Mouse (Mus musculus) forebrain, embryonic 12.5 days (tissue): ENCODE results near the gene Aip. TPM values are rescaled to one million over a fixed set of nuclear protein-coding genes. Genes with fewer than 3 reads are reported as not detected.
"Not testable (repeated sequence)": the region's sequence is repeated elsewhere in the genome, so short reads cannot be mapped to it uniquely, and the experiment has no call there.

ENCODE experiments used
- ATAC-seq: fragments of 200-750 bp; cut with Nextera tagmentation; 2 replicates; pipeline ENCODE4 v1.8.0; 2017; ENCODE audit warnings: moderate TSS enrichment; ENCODE audit not compliant: low FRiP score
- H3K27ac ChIP-seq: fragments of 300-500 bp; sonication (generic); 2 replicates; pipeline ENCODE4 v1.5.1; 2016; ENCODE audit warnings: mild to moderate bottlenecking
- H3K27me3 ChIP-seq: fragments of 300-500 bp; sonication (generic); 2 replicates; pipeline ENCODE4 v1.6.1; 2016; ENCODE audit warnings: mild to moderate bottlenecking
- H3K36me3 ChIP-seq: fragments of 300-500 bp; sonication (generic); replicated peaks from 2 replicates; pipeline ENCODE4 v1.6.1; 2016; ENCODE audit warnings: mild to moderate bottlenecking
- H3K4me1 ChIP-seq: fragments of 300-500 bp; sonication (generic); 2 replicates; pipeline ENCODE4 v1.6.1; 2016
- H3K4me2 ChIP-seq: fragments of 300-500 bp; sonication (generic); 2 replicates; pipeline ENCODE4 v1.6.1; 2016; ENCODE audit warnings: mild to moderate bottlenecking, moderate library complexity
- H3K4me3 ChIP-seq: fragments of 300-500 bp; sonication (generic); replicated peaks from 2 replicates; pipeline ENCODE4 v1.5.1; 2016; ENCODE audit warnings: mild to moderate bottlenecking
- H3K9ac ChIP-seq: fragments of 300-500 bp; sonication (generic); 2 replicates; pipeline ENCODE4 v1.6.1; 2016; ENCODE audit warnings: mild to moderate bottlenecking
- H3K9me3 ChIP-seq: fragments of 300-500 bp; sonication (generic); 2 replicates; pipeline ENCODE4 v1.6.1; 2016
- WGBS: fragments of 180-500 bp; shearing (Covaris S2); methylation state at CpG from one replicate; pipeline ENCODE4 v1.1.7; 2016; 5-methylcytosine and 5-hydroxymethylcytosine counted together
- polyA plus RNA-seq: library from polyadenylated mRNA; unstranded; fragments of >200 nt; fragmentation: Nextera tagmentation; extraction: Ambion mirVana; gene quantifications from 2 replicates; pipeline ENCODE4 v1.2.1, GENCODE M21; 2016

Gene Aip
- polyA plus RNA-seq, 1 experiment from 2014 or later, result 56.4 TPM

GRCm38 (mm10) chr19:4143759-4144268 is 18.2 kb upstream of the Aip start, which contains the start of gene Cabp4:
Gene Cabp4 (minus strand): TSS chr19:4144033.
- no peak within 1 kb of the TSS for H3K27ac ChIP-seq
- peaks cover 15% of the 10 kb centered on the region for H3K4me1 ChIP-seq

GRCm38 (mm10) chr19:4142416-4143173 is 16.9 kb upstream of the Aip start:
- 91% methylated on average over 18 of the region's 18 CpGs for WGBS
- peaks cover 7% of the 10 kb centered on the region for H3K4me1 ChIP-seq
- no peak overlapping the region for H3K4me2 ChIP-seq
- no peak for ATAC-seq
- H3K36me3 ChIP-seq, result no peaks in the 10 kb centered on the region
- no peak overlapping the region for H3K9ac ChIP-seq
- H3K4me3 ChIP-seq, result no peak overlapping the region
- H3K27me3 ChIP-seq, result peaks cover 4% of the 10 kb centered on the region; the same call in 1 of the 2 replicates
- H3K9me3 ChIP-seq, result no peaks in the 10 kb centered on the region
- H3K27ac ChIP-seq, result no peak overlapping the region

More at GRCm38 (mm10) chr19:4143759-4144268, 18.2 kb upstream of the Aip start, which contains the start of gene Cabp4:
- no peaks in the 10 kb centered on the region for H3K9me3 ChIP-seq
- no peaks in the 10 kb centered on the region for H3K36me3 ChIP-seq
- WGBS, result 90% methylated on average over 7 of the region's 7 CpGs
- H3K27me3 ChIP-seq, result peaks cover 4% of the 10 kb centered on the region; the same call in 1 of the 2 replicates
- no peak for ATAC-seq
- no peak within 1 kb of the TSS for H3K9ac ChIP-seq
- no peak within 1 kb of the TSS for H3K4me3 ChIP-seq
- H3K4me2 ChIP-seq, result no peak within 1 kb of the TSS

GRCm38 (mm10) chr19:4140147-4140546 is 14.5 kb upstream of the Aip start:
- Histone ChIP-seq H3K27ac (no peak overlapping the region), H3K4me3 (no peak overlapping the region), H3K36me3 (no peaks in the 10 kb centered on the region), H3K27me3 (peaks cover 4% of the 10 kb centered on the region; the same call in 1 of the 2 replicates), H3K9ac (no peak overlapping the region), H3K4me1 (peaks cover 5% of the 10 kb centered on the region; the same call in 1 of the 2 replicates), H3K9me3 (no peaks in the 10 kb centered on the region), H3K4me2 (no peak overlapping the region)
- no peak for ATAC-seq
- 82% methylated on average over 6 of the region's 6 CpGs for WGBS

- H3K4me1 ChIP-seq, result peaks cover 5% of the 10 kb centered on the region; the same call in 1 of the 2 replicates
- 67% methylated on average over 2 of the region's 2 CpGs for WGBS
- H3K36me3 ChIP-seq, result no peaks in the 10 kb centered on the region
- H3K4me2 ChIP-seq, result no peak within 1 kb of the TSS
- ATAC-seq, result no peak
- H3K9ac ChIP-seq, result no peak within 1 kb of the TSS
- no peak within 1 kb of the TSS for H3K27ac ChIP-seq
- H3K4me3 ChIP-seq, result no peak within 1 kb of the TSS
- peaks cover 4% of the 10 kb centered on the region; the same call in 1 of the 2 replicates for H3K27me3 ChIP-seq
- no peaks in the 10 kb centered on the region for H3K9me3 ChIP-seq
These were observed 13.8 kb upstream of the Aip start, which contains the start of gene Gpr152 for GRCm38 (mm10) chr19:4139446-4139845. Gene Gpr152 (plus strand): TSS chr19:4139787.

GRCm38 (mm10) chr19:4137913-4138312 is 12.3 kb upstream of the Aip start:
- Histone ChIP-seq H3K4me3 (no peak overlapping the region), H3K4me2 (no peak overlapping the region), H3K9me3 (no peaks in the 10 kb centered on the region), H3K4me1 (peaks cover 5% of the 10 kb centered on the region; the same call in 1 of the 2 replicates), H3K27ac (no peak overlapping the region), H3K36me3 (peaks cover 4% of the 10 kb centered on the region), H3K27me3 (peaks cover under 1% of the 10 kb centered on the region; the same call in 1 of the 2 replicates), H3K9ac (no peak overlapping the region)
- WGBS, result 83% methylated on average over 5 of the region's 5 CpGs
- no peak for ATAC-seq

- H3K36me3 ChIP-seq, result peaks cover 18% of the 10 kb centered on the region
- no peaks in the 10 kb centered on the region; the same call in 1 of the 2 replicates for H3K27me3 ChIP-seq
- H3K4me3 ChIP-seq, result no peak overlapping the region
- no peak overlapping the region for H3K4me2 ChIP-seq
- no peak overlapping the region for H3K27ac ChIP-seq
- 71% methylated on average over 5 of the region's 5 CpGs for WGBS
- H3K9ac ChIP-seq, result no peak overlapping the region
- H3K4me1 ChIP-seq, result peaks cover 5% of the 10 kb centered on the region; the same call in 1 of the 2 replicates
- no peaks in the 10 kb centered on the region for H3K9me3 ChIP-seq
- ATAC-seq, result no peak
These were observed 10.8 kb upstream of the Aip start for GRCm38 (mm10) chr19:4136463-4136862.

- not testable (repeated sequence) for H3K27me3 ChIP-seq, H3K4me3 ChIP-seq, H3K9me3 ChIP-seq, H3K4me2 ChIP-seq, H3K4me1 ChIP-seq, ATAC-seq, H3K9ac ChIP-seq, H3K27ac ChIP-seq
- peaks cover 23% of the 10 kb centered on the region for H3K36me3 ChIP-seq
- 28% methylated on average over 8 of the region's 8 CpGs for WGBS
These were observed 10.3 kb upstream of the Aip start for GRCm38 (mm10) chr19:4135963-4136345.

- H3K27me3 ChIP-seq, H3K4me3 ChIP-seq, H3K4me1 ChIP-seq, H3K9ac ChIP-seq, ATAC-seq, H3K4me2 ChIP-seq, H3K9me3 ChIP-seq, H3K27ac ChIP-seq: not testable (repeated sequence)
- peaks cover 24% of the 10 kb centered on the region for H3K36me3 ChIP-seq
- 88% methylated on average over 6 of the region's 6 CpGs for WGBS
These were observed 9.7 kb upstream of the Aip start for GRCm38 (mm10) chr19:4135229-4135962.

GRCm38 (mm10) chr19:4134354-4134753 is 8.7 kb upstream of the Aip start:
- Histone ChIP-seq H3K27me3 (no peaks in the 10 kb centered on the region), H3K9ac (no peak overlapping the region), H3K36me3 (peaks cover 29% of the 10 kb centered on the region), H3K4me3 (no peak overlapping the region), H3K4me1 (peaks cover 4% of the 10 kb centered on the region; the same call in 1 of the 2 replicates), H3K4me2 (no peak overlapping the region), H3K9me3 (no peaks in the 10 kb centered on the region), H3K27ac (no peak overlapping the region)
- WGBS, result 89% methylated on average over 4 of the region's 4 CpGs
- no peak for ATAC-seq

GRCm38 (mm10) chr19:4131768-4132167 is 6.1 kb upstream of the Aip start:
- Histone ChIP-seq H3K27ac (no peak overlapping the region), H3K9ac (no peak overlapping the region), H3K4me1 (peaks cover 10% of the 10 kb centered on the region), H3K4me3 (no peak overlapping the region), H3K27me3 (no peaks in the 10 kb centered on the region), H3K36me3 (peaks cover 49% of the 10 kb centered on the region), H3K4me2 (no peak overlapping the region), H3K9me3 (no peaks in the 10 kb centered on the region)
- 80% methylated on average over 2 of the region's 2 CpGs for WGBS
- no peak for ATAC-seq

GRCm38 (mm10) chr19:4131075-4131474 is 5.4 kb upstream of the Aip start:
- no peak overlapping the region for H3K4me3 ChIP-seq
- H3K27me3 ChIP-seq, result no peaks in the 10 kb centered on the region
- no peak overlapping the region for H3K9ac ChIP-seq
- no peak overlapping the region for H3K4me2 ChIP-seq
- peaks cover 49% of the 10 kb centered on the region for H3K36me3 ChIP-seq
- ATAC-seq, result no peak
- no peaks in the 10 kb centered on the region for H3K9me3 ChIP-seq
- peaks cover 15% of the 10 kb centered on the region for H3K4me1 ChIP-seq
- H3K27ac ChIP-seq, result no peak overlapping the region
- WGBS, result 93% methylated on average over 5 of the region's 5 CpGs

GRCm38 (mm10) chr19:4130106-4130505 is 4.4 kb upstream of the Aip start:
- H3K27ac ChIP-seq, result no peak overlapping the region
- no peak for ATAC-seq
- H3K27me3 ChIP-seq, result no peaks in the 10 kb centered on the region
- peaks cover 49% of the 10 kb centered on the region for H3K36me3 ChIP-seq
- 92% methylated on average over 4 of the region's 4 CpGs for WGBS
- no peak overlapping the region for H3K9ac ChIP-seq
- no peak overlapping the region for H3K4me2 ChIP-seq
- peaks cover 18% of the 10 kb centered on the region for H3K4me1 ChIP-seq
- H3K4me3 ChIP-seq, result no peak overlapping the region
- H3K9me3 ChIP-seq, result no peaks in the 10 kb centered on the region
